Mouse (Mus musculus) intestine, embryonic 16.5 days (tissue): Measurements from ENCODE around the gene Fam32a. TPM values are rescaled to one million over a fixed set of nuclear protein-coding genes. Genes with fewer than 3 reads are reported as not detected.
A peak's percentile ranks its signal among the peaks of the same experiment; 100 is the strongest.

Experiments
- ATAC-seq: fragments of 200-750 bp; cut with Nextera tagmentation; 2 replicates; pipeline ENCODE4 v1.8.0; 2017; ENCODE audit warnings: moderate TSS enrichment, moderate library complexity
- H3K27ac ChIP-seq: fragments of 300-500 bp; sonication (generic); 2 replicates; pipeline ENCODE4 v1.5.1; 2014; ENCODE audit warnings: mild to moderate bottlenecking, low read length
- H3K27me3 ChIP-seq: fragments of 300-500 bp; sonication (generic); replicated peaks from 2 replicates; pipeline ENCODE4 v1.6.1; 2014; ENCODE audit warnings: low read length, control low read depth, mixed read lengths; ENCODE audit not compliant: control insufficient read depth, insufficient read depth
- H3K36me3 ChIP-seq: fragments of 300-500 bp; sonication (generic); 2 replicates; pipeline ENCODE4 v1.6.1; 2014; ENCODE audit warnings: low read length, control low read depth; ENCODE audit not compliant: control insufficient read depth, insufficient read depth
- H3K4me1 ChIP-seq: fragments of 300-500 bp; sonication (generic); 2 replicates; pipeline ENCODE4 v1.6.1; 2014; ENCODE audit warnings: low read length, control low read depth, mixed read lengths; ENCODE audit not compliant: control insufficient read depth, insufficient read depth
- H3K4me2 ChIP-seq: fragments of 300-500 bp; sonication (generic); 2 replicates; pipeline ENCODE4 v1.6.1; 2014; ENCODE audit warnings: low read depth, low read length, control low read depth
- H3K4me3 ChIP-seq: fragments of 300-500 bp; sonication (generic); 2 replicates; pipeline ENCODE4 v1.5.1; 2014; ENCODE audit warnings: mild to moderate bottlenecking, low read length
- H3K9ac ChIP-seq: fragments of 300-500 bp; sonication (generic); 2 replicates; pipeline ENCODE4 v1.6.1; 2014; ENCODE audit warnings: low read depth, low read length
- H3K9me3 ChIP-seq: fragments of 300-500 bp; sonication (generic); 2 replicates; pipeline ENCODE4 v1.6.1; 2016; ENCODE audit warnings: low read length, control low read depth; ENCODE audit not compliant: control insufficient read depth
- WGBS: fragments of 180-500 bp; shearing (Covaris S2); extraction: QIAGEN DNeasy Blood & Tissue Kit; methylation state at CpG from one replicate; pipeline ENCODE4 v1.1.7; 2014; 5-methylcytosine and 5-hydroxymethylcytosine counted together
- polyA plus RNA-seq: library from polyadenylated mRNA; unstranded; fragments of >200 nt; fragmentation: Nextera tagmentation; extraction: Ambion mirVana; gene quantifications from 2 replicates; pipeline ENCODE4 v1.2.1, GENCODE M21; 2015

Fam32a gene
- 71.7 and 76.3 TPM in 2 replicates for polyA plus RNA-seq

DNA sequence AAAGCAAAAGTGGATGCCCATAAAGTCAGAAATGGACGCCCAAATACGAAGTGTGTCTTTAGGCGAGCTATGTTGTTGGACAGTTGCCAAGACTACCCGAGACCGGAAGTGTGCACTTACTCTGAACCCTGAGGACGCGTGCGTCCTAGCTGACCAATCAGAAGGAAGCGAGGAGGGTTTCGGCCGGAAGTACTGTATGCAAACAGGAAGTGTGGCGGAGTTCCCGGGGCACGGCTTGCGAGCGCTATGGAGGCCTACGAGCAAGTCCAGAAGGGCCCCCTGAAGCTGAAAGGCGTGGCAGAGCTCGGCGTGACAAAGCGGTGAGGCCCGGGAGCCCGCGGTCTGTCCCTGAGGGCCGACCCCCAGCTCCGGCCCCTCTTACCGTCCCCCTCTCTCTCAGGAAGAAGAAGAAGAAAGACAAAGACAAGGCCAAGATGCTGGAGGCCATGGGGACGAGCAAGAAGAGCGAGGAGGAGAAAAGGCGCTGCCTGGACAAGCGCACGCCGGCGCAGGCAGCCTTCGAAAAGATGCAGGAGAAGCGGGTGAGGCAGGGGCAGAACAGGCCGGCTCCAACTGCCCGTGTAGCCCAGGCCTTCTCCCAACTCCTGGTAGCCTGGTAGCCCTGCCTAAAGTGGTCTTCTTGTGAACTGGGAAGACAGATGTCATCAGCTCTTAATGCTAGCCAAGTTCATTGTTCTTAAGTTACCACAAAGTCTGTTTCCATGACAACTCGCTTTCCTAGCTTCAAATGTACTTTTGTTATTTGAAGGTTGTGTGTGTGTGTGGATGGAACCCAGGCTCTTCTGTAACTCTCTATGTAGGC is at the start of gene Fam32a:
Gene Fam32a, plus strand, starts transcription at position 190 of the 823 bp plus-strand sequence.
- WGBS, result 15% methylated on average over 39 of the region's 39 CpGs
- H3K36me3 ChIP-seq, result peaks cover 18% of the 10 kb centered on the region
- H3K4me2 ChIP-seq, result peak within 1 kb of the TSS; percentile 77
- H3K27ac ChIP-seq, result peak within 1 kb of the TSS; percentile 69
- peak within 1 kb of the TSS; percentile 59 for H3K4me3 ChIP-seq
- H3K9me3 ChIP-seq, result no peaks in the 10 kb centered on the region
- ATAC-seq, result peak; percentile 99
- peaks cover 9% of the 10 kb centered on the region for H3K4me1 ChIP-seq
- H3K9ac ChIP-seq, result peak within 1 kb of the TSS; percentile 78
- H3K27me3 ChIP-seq, result no peaks in the 10 kb centered on the region

DNA sequence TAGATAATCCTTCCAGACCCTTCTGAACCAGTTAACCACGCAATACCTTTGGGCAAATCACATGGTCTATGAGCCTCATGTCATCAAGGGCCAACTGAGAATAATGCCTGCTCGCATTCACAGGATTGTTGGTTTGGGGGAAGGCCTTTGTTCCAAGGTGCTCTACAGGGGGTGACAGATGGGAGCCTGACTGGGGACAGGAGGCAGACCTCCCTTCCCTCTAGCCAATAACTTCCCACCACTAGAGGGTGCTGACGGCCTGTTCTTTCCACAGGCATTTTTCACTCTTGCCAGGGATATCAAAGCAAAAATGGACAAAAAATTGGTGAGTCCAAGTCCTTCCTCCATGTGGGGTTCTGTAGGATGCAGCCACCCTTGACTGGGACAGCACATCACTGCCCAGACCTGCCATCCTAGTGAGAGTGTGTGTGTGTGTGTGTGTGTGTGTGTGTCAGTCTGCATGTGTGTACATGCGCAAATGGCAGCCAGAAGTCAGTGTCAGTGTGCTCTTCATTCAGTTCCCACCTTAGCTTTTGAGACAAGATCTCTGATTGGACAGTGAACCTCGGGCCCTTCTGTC is 42.1 kb upstream of the Fam32a start:
- Histone ChIP-seq H3K4me1 (no peaks in the 10 kb centered on the region), H3K36me3 (peaks cover 30% of the 10 kb centered on the region), H3K4me2 (no peak overlapping the region), H3K27me3 (no peaks in the 10 kb centered on the region), H3K9ac (no peak overlapping the region), H3K27ac (no peak overlapping the region), H3K4me3 (no peak overlapping the region), H3K9me3 (no peaks in the 10 kb centered on the region)
- whole genome bisulfite sequencing, result 68% methylated on average over 5 of the region's 5 CpGs
- 0 out of 2 replicates have a peak, but pooled peaks have one; percentile 29 for ATAC-seq

- Histone ChIP-seq H3K9me3 (no peaks in the 10 kb centered on the region), H3K4me3 (no peak overlapping the region), H3K4me1 (no peaks in the 10 kb centered on the region), H3K27me3 (no peaks in the 10 kb centered on the region), H3K36me3 (peaks cover 3% of the 10 kb centered on the region; the same call in 1 of the 2 replicates), H3K4me2 (no peak overlapping the region), H3K9ac (no peak overlapping the region), H3K27ac (no peak overlapping the region)
- WGBS, result 84% methylated on average over 2 of the region's 2 CpGs
- ATAC-seq, result peak; percentile 32; the same call in 1 of the 2 replicates
Measured at GRCm38 (mm10) chr8:72183554-72184202, 35.9 kb upstream of the Fam32a start.

DNA sequence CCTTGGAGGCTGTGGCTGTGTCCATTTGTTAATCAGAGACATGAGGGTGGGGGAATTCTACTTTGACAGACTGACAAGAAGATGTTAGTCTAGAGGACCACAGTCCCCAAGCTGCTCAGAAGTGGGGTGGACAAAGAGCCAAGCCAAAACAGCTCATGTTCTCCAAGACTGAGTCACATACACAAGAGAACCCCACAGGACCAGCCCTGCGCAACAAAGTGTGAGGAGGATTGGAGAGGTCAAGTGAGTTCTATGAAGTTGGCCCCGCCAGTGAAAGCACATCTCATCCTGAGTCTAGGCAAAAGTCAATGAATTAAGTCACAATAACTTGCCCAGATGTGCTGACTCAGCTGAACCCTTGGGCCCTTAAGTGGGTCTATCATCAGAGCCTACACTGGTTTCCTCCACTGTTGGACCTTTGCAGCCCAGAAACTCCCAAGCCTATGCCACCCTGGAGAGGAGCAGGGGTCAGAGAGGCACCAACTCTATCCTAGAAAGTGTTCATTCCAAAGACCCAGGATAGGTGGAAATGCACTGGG is 31.7 kb upstream of the Fam32a start:
- no peak for ATAC-seq
- Histone ChIP-seq H3K36me3 (no peaks in the 10 kb centered on the region), H3K4me3 (no peak overlapping the region), H3K9me3 (no peaks in the 10 kb centered on the region), H3K27me3 (no peaks in the 10 kb centered on the region), H3K27ac (no peak overlapping the region), H3K4me1 (no peaks in the 10 kb centered on the region), H3K9ac (no peak overlapping the region), H3K4me2 (no peak overlapping the region)
- 88% methylated on average over 2 of the region's 2 CpGs for WGBS

DNA sequence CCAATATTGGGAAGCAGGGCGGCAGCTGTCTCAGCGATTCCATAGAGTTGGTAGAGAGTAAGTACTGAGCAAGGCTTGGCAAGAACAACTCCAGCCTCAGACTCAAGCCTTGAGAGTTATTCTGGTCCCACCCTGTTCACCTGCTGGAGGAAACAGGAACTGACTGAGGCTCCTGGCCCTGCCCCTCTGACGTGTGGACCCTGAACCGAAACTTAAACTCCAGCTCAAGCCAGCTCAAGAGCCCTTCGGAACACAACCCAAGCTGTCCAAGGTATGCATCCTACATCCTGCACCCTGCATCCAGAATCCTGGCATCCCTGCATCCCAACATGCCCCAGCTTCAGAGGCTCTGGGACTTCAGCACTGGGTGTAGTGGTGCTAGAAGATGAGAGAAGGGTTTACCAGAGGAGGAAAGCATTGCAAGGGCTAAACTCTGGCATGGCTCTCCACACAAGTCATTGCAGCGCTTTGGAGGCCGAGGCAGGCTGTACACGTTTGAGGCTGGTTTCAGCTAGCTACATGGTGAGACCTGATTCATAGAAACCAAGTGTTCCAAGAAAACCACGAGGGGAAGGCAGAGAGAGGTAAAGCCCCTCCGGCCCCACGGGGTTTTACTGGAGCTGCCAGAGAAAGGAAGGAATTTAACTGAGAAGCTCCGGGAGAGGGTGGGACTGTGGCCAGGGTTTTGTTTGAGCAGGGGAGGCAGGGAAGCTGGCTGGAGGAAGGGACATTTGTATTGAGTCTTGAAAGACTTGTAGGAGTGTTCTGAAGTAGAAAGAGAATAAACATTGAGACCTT is 29.9 kb upstream of the Fam32a start, which contains the start of gene Hsh2d:
Gene Hsh2d, plus strand, starts transcription at position 222 of the 798 bp plus-strand sequence.
- Histone ChIP-seq H3K4me2 (peak within 1 kb of the TSS; percentile 23), H3K27me3 (no peaks in the 10 kb centered on the region), H3K9ac (peak within 1 kb of the TSS; percentile 26), H3K36me3 (no peaks in the 10 kb centered on the region), H3K4me1 (no peaks in the 10 kb centered on the region), H3K27ac (peak within 1 kb of the TSS; percentile 75), H3K9me3 (no peaks in the 10 kb centered on the region), H3K4me3 (peak within 1 kb of the TSS; percentile 24)
- WGBS, result 53% methylated on average over 12 of the region's 12 CpGs
- peak; percentile 89 for ATAC-seq

- peak overlapping the region; percentile 75 for H3K27ac ChIP-seq
- peak; percentile 7; the same call in 1 of the 2 replicates for ATAC-seq
- H3K4me2 ChIP-seq, result peak overlapping the region; percentile 23; the same call in 1 of the 2 replicates
Measured at GRCm38 (mm10) chr8:72190215-72190539, 29.4 kb upstream of the Fam32a start.

GRCm38 (mm10) chr8:72192065-72192464 is 27.5 kb upstream of the Fam32a start:
- Histone ChIP-seq H3K27ac (no peak overlapping the region), H3K36me3 (no peaks in the 10 kb centered on the region)
- no peak for ATAC-seq

More at GRCm38 (mm10) chr8:72190215-72190539, 29.4 kb upstream of the Fam32a start:
- no peaks in the 10 kb centered on the region for H3K27me3 ChIP-seq
- no peaks in the 10 kb centered on the region for H3K4me1 ChIP-seq
- H3K9me3 ChIP-seq, result no peaks in the 10 kb centered on the region
- peak overlapping the region; percentile 24 for H3K4me3 ChIP-seq
- H3K36me3 ChIP-seq, result no peaks in the 10 kb centered on the region
- peak overlapping the region; percentile 26; the same call in 1 of the 2 replicates for H3K9ac ChIP-seq
- WGBS, result 75% methylated on average over 2 of the region's 2 CpGs

DNA sequence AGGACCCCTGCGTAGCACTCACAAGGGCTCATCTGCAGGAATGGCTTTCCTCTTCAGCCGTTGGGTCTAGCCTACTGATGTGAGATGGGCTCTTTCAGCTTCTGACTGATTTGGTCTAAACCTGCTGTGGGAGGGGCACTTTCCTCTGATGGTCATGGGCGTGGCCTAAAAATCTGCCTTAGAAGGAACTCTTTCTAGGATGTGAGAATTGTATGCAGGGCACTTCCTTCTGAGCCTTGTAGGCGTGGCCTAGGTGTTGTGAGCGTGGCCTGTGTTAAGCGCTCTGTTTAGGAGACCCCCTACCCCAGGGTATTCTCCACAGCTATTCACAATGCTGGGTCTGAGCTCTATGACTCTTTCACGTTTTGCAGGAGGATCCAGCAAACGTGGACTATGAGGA is 21.5 kb upstream of the Fam32a start:
- Histone ChIP-seq H3K4me2 (no peak overlapping the region), H3K9me3 (peaks cover 7% of the 10 kb centered on the region; the same call in 1 of the 2 replicates), H3K27ac (no peak overlapping the region), H3K27me3 (no peaks in the 10 kb centered on the region), H3K36me3 (no peaks in the 10 kb centered on the region; the same call in 1 of the 2 replicates), H3K4me1 (no peaks in the 10 kb centered on the region), H3K4me3 (no peak overlapping the region), H3K9ac (no peak overlapping the region)
- 59% methylated on average over 8 of the region's 8 CpGs for WGBS
- 0 out of 2 replicates have a peak, but pooled peaks have one; percentile 52 for ATAC-seq

More at GRCm38 (mm10) chr8:72192065-72192464, 27.5 kb upstream of the Fam32a start:
- Histone ChIP-seq H3K9ac (no peak overlapping the region), H3K4me3 (no peak overlapping the region), H3K4me2 (no peak overlapping the region), H3K9me3 (no peaks in the 10 kb centered on the region), H3K4me1 (no peaks in the 10 kb centered on the region), H3K27me3 (no peaks in the 10 kb centered on the region)
